Mouse (Mus musculus) gastrocnemius, postnatal 36 days (tissue): Measurements from ENCODE around the gene Tmsb4x. TPM values are rescaled to one million over a fixed set of nuclear protein-coding genes. Genes with fewer than 3 reads are reported as not detected.

Experiments
- DNase-seq, 2 experiments: peaks; one replicate each; pipeline ENCODE4 v3.0.0; 2022
- intact Hi-C: fragments of 180-260 bp; cut with DNase I; formaldehyde crosslinking; loops from one replicate; pipeline ENCODE4 v1.15.1; 2025
- long read RNA-seq, 2 experiments: library from polyadenylated mRNA; stranded (forward); transcript quantifications; one replicate each; pipeline ENCODE4 v2.0.0; 2021
- total RNA-seq, 2 experiments: library from RNA; stranded (reverse); gene quantifications; 2 replicates each; pipeline ENCODE4 v1.2.3; 2021

Gene Tmsb4x
- 100 to 1,000 TPM; 162 to 173 TPM for total RNA-seq
- long read RNA-seq, experiment 1, transcript Tmsb4x-201 (3 exons, 768 nt): major isoform, 118 of 169 reads
- long read RNA-seq, experiment 1, partial matches to known transcripts: 0 of 169 reads
- long read RNA-seq, experiment 1, other reads (novel, unspliced or antisense): 51 of 169 reads
- long read RNA-seq, experiment 2, transcript Tmsb4x-201 (3 exons, 768 nt): major isoform, 134 of 184 reads
- long read RNA-seq, experiment 2, partial matches to known transcripts: 0 of 184 reads
- long read RNA-seq, experiment 2, other reads (novel, unspliced or antisense): 48 of 184 reads

GRCm38 (mm10) chrX:167208978-167209754 is at the start of gene Tmsb4x:
TSS of gene Tmsb4x (minus strand) at chrX:167209315.
- intact Hi-C loops: loop anchor here (10.0 kb wide), 1 partner anchor 104 kb away; no protein-coding TSS in a partner anchor
- peak; percentile 73 to 76 for DNase-seq

- DNase-seq: no peak
- intact Hi-C loops: no loop called here
Observed at GRCm38 (mm10) chrX:167241736-167242135, 32.6 kb upstream of the Tmsb4x start.

DNA sequence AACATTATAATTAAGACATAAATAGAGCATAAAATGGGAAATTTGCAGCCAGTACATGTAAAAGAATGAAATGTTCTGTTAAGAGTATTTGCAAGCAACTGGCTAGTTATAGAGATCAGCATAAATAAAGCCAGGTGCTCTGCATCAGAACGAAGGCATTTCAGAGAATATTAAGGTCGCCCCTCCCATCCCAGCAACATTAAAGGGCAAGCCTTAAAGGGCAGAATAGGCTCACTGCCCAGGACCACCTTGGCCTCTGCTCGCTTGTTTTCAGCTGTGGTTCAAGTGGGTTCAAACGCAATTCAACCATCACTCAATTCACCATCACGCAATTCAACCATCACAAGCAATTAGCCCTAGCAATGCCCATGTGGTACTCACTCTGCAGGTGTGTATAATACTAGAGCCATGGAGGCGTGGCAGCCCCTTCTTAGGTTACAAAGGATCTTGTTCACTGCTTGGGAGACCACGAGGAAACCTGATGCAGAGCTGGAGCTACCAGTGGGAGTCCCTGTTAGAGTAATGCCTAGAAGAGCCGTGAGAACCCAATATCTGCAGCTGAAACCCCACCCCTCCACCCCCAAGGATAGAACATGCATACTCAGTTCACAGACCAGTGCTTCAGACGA is 30.3 kb upstream of the Tmsb4x start:
- intact Hi-C loops: loop anchor here (10.0 kb wide), 3 partner anchors 575 to 1075 kb away; partner anchors contain the start of gene Tceanc
- DNase-seq: no peak

DNA sequence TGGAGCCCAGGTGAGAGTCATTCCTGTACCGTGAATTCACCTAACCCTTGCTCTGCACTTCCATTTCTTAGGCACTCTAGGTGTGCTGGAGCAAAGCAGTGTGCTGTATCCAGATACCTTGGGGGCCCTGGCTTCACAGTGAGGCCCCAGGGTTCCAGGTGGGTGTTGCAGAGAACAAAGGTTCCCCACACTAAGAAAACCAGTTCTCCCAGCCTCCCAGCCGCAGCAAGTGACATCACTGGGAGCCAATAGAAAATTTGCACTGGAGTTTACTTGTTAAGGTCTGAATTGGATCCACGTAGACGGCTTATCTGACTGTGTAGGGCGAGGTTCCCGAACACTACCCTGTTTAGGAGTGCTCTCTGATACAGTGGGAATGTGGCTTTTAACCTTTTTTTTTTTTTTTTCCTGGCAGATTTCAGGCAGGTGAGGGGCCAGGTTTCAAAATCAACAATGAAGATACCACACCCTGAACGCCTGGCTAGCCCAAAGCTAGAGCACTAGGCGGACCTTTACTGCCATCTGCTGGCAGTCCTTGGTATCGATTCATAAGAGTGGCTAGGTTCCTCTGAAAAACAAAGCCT is 24.1 kb upstream of the Tmsb4x start:
- intact Hi-C loops: loop anchor here (10.0 kb wide), 3 partner anchors 568 to 1068 kb away; partner anchors contain the start of gene Tceanc
- DNase-seq: peak; percentile 33 to 53

DNA sequence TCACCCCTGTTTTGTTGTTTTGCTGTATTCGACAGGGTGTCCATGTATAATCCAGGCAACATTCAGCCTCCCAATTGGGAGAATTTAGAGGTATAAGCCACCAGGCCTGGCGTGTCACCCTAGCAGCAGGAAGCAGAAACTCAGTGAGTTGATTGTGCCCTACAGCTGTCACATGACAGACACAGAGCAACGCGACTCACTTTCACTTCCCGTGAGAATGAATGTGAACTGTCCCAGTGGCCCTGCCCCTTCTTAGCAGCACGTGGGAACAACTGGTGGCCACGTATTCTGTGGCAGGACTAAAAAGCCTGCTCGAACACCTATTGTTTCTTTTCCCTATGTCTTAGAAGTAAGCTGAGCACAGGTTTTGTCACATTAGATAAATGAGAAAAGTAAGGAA is 22.0 kb upstream of the Tmsb4x start:
- intact Hi-C loops: loop anchor here (10.0 kb wide), 3 partner anchors 566 to 1066 kb away; partner anchors contain the start of gene Tceanc

DNA sequence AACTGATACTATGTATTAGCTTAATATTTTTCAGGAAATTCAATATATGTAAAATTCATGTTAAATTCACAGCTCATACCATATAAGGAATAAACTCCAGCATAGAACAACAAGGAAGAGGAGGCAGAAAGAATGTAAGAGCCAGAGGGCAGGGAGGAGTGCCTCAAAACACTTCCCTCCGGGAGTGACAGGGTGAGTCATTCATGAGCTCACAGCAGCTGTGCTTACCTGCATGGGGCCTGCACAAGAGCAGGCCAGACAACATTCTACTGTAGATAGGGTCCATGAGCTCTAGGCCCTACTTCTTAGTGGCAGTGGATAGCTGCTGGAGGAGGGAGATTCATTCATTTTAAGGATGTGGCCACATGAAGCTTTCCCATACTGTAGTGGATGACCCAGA is 20.7 kb upstream of the Tmsb4x start:
- no peak for DNase-seq
- intact Hi-C loops: loop anchor here (10.0 kb wide), 3 partner anchors 565 to 1065 kb away; partner anchors contain the start of gene Tceanc

More for the DNA sequence above, 22.0 kb upstream of the Tmsb4x start:
- DNase-seq: no peak

DNA sequence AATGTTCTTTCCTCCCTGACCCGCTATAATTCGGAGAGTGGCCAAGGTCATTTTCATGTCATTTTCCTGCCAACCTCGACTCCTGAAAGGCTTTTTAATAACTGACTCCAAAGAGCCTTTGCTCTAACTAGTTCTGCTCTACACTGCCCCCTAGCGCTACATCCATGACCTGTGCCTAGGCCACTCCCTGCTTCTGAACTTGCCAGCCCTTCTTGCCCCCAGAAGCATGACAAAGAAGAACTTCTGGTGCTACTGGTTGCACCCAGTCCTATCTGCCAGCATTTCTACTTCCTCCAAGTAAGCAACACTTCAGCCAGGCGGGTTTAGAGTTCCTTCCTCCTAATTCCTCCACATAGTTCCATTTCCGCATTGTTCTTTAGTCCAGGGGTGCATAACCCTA is 20.1 kb upstream of the Tmsb4x start:
- intact Hi-C loops: no loop called here
- peak; percentile 21 to 47 for DNase-seq

- intact Hi-C loops: no loop called here
- DNase-seq: no peak
Observed at GRCm38 (mm10) chrX:167227756-167228155, 18.6 kb upstream of the Tmsb4x start.

- intact Hi-C loops: no loop called here
- no peak for DNase-seq
Observed at GRCm38 (mm10) chrX:167227138-167227537, 18.0 kb upstream of the Tmsb4x start.

DNA sequence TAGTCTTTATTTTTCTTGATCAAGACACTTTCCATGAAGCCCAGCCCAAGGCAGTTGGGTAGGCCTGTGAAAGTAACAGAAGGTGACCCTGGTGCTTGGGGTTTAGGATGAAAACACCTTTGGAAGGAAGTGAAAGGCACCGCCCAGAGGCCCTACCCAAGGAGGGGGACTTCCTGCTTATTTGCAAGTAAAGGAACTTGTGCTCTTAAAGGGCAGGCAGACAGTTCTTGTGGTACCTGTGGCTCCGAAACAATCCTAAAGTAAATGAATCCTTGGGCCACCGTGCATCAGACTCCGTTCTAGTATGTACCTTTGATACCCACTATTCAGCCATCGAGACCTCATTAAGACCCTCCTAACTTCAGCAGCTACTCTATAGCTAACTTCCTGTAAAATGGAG is 17.5 kb upstream of the Tmsb4x start:
- intact Hi-C loops: no loop called here
- no peak for DNase-seq

- intact Hi-C loops: no loop called here
- DNase-seq: peak in 1 of 2 experiments; percentile 13
Observed at GRCm38 (mm10) chrX:167212707-167213106, 3.6 kb upstream of the Tmsb4x start.

GRCm38 (mm10) chrX:167211871-167212555 is 2.9 kb upstream of the Tmsb4x start:
- intact Hi-C loops: no loop called here
- DNase-seq: no peak

DNA sequence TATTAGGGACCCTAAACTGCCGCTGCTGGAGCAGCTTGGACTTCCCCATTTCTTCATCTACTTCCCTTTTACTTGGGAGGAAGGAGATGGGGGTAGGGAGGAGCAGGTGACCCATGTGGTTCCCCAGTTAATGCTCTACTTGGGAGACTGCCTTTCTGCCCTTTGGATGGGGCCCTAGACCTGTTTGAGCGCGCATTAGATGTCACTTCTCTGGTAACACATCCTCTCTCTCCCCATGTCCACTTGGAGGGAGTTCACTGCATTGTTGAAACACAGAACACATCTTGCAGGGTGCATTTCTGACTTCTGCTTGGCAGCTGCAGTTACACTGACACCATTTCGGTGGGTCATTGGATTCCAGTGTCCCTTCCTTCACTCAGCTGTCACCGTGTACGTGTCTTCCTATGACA is 1.2 kb upstream of the Tmsb4x start:
- intact Hi-C loops: no loop called here

DNA sequence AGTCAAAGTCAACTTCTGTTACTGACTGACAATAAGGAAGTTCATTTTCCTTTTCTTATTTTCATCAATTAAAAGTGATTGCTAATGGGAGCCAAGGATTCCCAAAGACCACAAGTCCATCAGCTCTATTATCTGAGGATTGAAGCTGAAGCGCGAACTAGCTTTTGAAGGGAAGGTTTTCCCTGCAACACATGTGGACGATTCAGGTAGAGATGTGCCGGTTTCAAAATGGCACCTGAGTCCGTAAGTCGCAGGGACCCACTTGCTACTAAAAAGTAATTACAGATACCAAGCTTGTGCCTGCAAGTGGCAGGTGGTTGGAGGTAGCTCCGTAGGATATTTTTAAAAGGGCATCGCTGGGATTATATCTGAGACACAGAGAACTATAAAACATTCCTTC is 713 bp upstream of the Tmsb4x start:
- no peak for DNase-seq
- intact Hi-C loops: loop anchor here (10.0 kb wide), 1 partner anchor 105 kb away; no protein-coding TSS in a partner anchor

More for the DNA sequence above, 1.2 kb upstream of the Tmsb4x start:
- no peak for DNase-seq

DNA sequence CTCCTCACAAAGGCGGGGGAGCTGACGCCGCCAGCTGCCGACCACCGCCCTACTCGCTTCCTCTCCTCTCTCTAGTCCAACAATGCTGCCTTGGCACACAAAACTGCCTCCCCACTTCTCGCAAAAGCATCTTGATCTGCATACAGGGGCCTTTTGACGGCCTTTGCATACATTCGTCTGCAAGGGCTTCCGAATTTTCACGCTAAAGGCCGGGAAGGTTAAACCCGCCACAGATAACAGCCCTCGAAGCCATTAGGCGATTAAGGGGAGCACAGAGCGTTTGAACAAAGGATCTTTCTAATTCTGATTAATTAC is 652 bp downstream of the Tmsb4x start:
- peak; percentile 22 to 34 for DNase-seq
- intact Hi-C loops: loop anchor here (10.0 kb wide), 1 partner anchor 104 kb away; no protein-coding TSS in a partner anchor

GRCm38 (mm10) chrX:167207741-167208505 is 1.2 kb downstream of the Tmsb4x start:
- DNase-seq: no peak

GRCm38 (mm10) chrX:167205813-167206520 is 3.1 kb downstream of the Tmsb4x start:
- no peak for DNase-seq
- intact Hi-C loops: loop anchor here (10.0 kb wide), 1 partner anchor 101 kb away; no protein-coding TSS in a partner anchor

More at GRCm38 (mm10) chrX:167207741-167208505, 1.2 kb downstream of the Tmsb4x start:
- intact Hi-C loops: loop anchor here (10.0 kb wide), 1 partner anchor 103 kb away; no protein-coding TSS in a partner anchor

GRCm38 (mm10) chrX:167201365-167201764 is 7.8 kb downstream of the Tmsb4x start:
- intact Hi-C loops: loop anchor here (10.0 kb wide), 1 partner anchor 97 kb away; no protein-coding TSS in a partner anchor
- DNase-seq: no peak
